Comparison of ENCODE assay signal across 8 mouse cellular contexts in the genomic region with DNA sequence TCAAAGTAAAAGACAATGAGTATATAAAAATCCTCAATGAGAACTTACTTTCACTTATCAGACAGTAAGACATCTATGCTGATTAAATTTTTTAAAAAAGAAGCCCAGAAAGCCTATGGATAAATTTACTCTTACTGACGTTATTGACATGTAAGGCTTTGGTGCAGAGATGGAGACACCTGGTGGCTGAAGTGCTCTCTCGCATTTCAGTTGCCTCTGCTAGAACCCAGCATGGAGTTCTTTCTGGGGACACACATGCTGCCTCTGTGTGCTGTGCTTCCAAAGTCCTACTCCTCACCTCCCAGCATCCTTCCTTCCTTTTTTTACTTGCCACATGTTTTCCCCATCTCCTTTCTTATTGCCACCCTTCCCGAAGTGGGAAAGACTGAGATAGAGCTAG. TPM values are rescaled to one million over a fixed set of nuclear protein-coding genes. Genes with fewer than 3 reads are reported as not detected.
DNase-seq lines count a peak whose midpoint lies in the region; ATAC-seq lines count a peak whose summit lies in the region.

No protein-coding gene starts in this region.

- ATAC-seq in cerebellum, adult (ENCODE audit: insufficient number of reproducible peaks, low FRiP score, low TSS enrichment), result 0 out of 2 replicates have a peak, but pooled peaks have one; percentile 51
- ATAC-seq in forebrain, embryonic 16.5 days, result peak; percentile 85

- no peak overlapping the region for H3K4me3 ChIP-seq in forebrain, embryonic 16.5 days (replicated peaks; ENCODE audit: low read length)

- 37% methylated on average over 3 of the region's 3 CpGs for WGBS in forebrain, embryonic 16.5 days

- no peak overlapping the region for H3K27ac ChIP-seq in forebrain, embryonic 16.5 days (ENCODE audit: low read length)

- no peak overlapping the region for H3K9ac ChIP-seq in forebrain, embryonic 16.5 days (replicated peaks; ENCODE audit: low read depth, low read length)

- DNase-seq in adrenal gland, adult 2 months, result peak; percentile 55
- no peak for DNase-seq in adrenal gland, postnatal 4 days (ENCODE audit: low spot score in 2 of 2)
- peak; percentile 74 for DNase-seq in 416B (ENCODE audit: low read depth)
- peak; percentile 38 to 83 for DNase-seq in layer of hippocampus, adult 18-20 months (ENCODE audit: low spot score in 2 of 2)
- peak; percentile 37 for DNase-seq in mesoderm, embryonic 11.5 days (ENCODE audit: low read depth, low spot score)
- peak; percentile 8 for DNase-seq in splenic B cell, adult 2 months (ENCODE audit: low read depth, low spot score)

- peaks cover under 1% of the 10 kb centered on the region for H3K4me1 ChIP-seq in forebrain, embryonic 16.5 days (replicated peaks; ENCODE audit: control insufficient read depth, insufficient read depth, low read length)

- H3K36me3 ChIP-seq in forebrain, embryonic 16.5 days (ENCODE audit: control insufficient read depth, insufficient read depth), result no peaks in the 10 kb centered on the region
- H3K36me3 ChIP-seq in splenic B cell, adult 2 months (ENCODE audit: control insufficient read depth, insufficient read depth, low read length, poor library complexity, severe bottlenecking), result no peaks in the 10 kb centered on the region

- H3K4me2 ChIP-seq in forebrain, embryonic 16.5 days (ENCODE audit: low read length), result no peak overlapping the region

- H3K9me3 ChIP-seq in forebrain, embryonic 16.5 days (ENCODE audit: control insufficient read depth, low read length), result no peaks in the 10 kb centered on the region

- no peaks in the 10 kb centered on the region for H3K27me3 ChIP-seq in forebrain, embryonic 16.5 days (replicated peaks; ENCODE audit: control insufficient read depth, insufficient read depth, low read length)
- H3K27me3 ChIP-seq in splenic B cell, adult 2 months (ENCODE audit: control insufficient read depth, insufficient read depth, low read length, poor library complexity, severe bottlenecking), result no peaks in the 10 kb centered on the region

RNA-seq across cellular contexts. Expression of gene Lrrc6, which starts 58.4 kb away (rescaled TPM):
- total RNA-seq in adrenal gland, adult 2 months (2021), result under 1 TPM; 0.35 to 0.45 TPM
- polyA plus RNA-seq in adrenal gland, adult 2 months (2012; rRNA removed), result not detected in 2 replicates
- under 1 TPM; 0.45 to 0.68 TPM for total RNA-seq in adrenal gland, postnatal 4 days (2021)
- 1.0 and 1.3 TPM in 2 replicates for polyA plus RNA-seq in forebrain, embryonic 16.5 days (2015; fragmentation: Nextera tagmentation; extraction: Ambion mirVana)
- total RNA-seq in layer of hippocampus, adult 18-20 months (2021), result 1 to 10 TPM; 4.0 to 4.2 TPM

Comparison
In these comparisons a context has a peak if more than half of its experiments do, and no peak if none do; other contexts are left out.
1. DNase-seq: peak in adrenal gland, adult 2 months (single experiment), 416B (single experiment), layer of hippocampus, adult 18-20 months (2 of 2), mesoderm, embryonic 11.5 days (single experiment) and splenic B cell, adult 2 months (single experiment); none in adrenal gland, postnatal 4 days (0 of 2).